Mouse (Mus musculus) stomach, embryonic 15.5 days (tissue): Measurements from ENCODE around the gene Jazf1. TPM values are rescaled to one million over a fixed set of nuclear protein-coding genes. Genes with fewer than 3 reads are reported as not detected.

Source experiments
- ATAC-seq: fragments of 200-750 bp; cut with Nextera tagmentation; 2 replicates; pipeline ENCODE4 v1.8.0; 2017; ENCODE audit warnings: low read depth, moderate number of reproducible peaks, moderate TSS enrichment; ENCODE audit not compliant: insufficient read depth, low FRiP score
- H3K27ac ChIP-seq: fragments of 300-500 bp; sonication (generic); 2 replicates; pipeline ENCODE4 v1.5.1; 2015; ENCODE audit warnings: mild to moderate bottlenecking, inconsistent platforms
- H3K27me3 ChIP-seq: fragments of 300-500 bp; sonication (generic); replicated peaks from 2 replicates; pipeline ENCODE4 v1.6.1; 2015; ENCODE audit warnings: inconsistent platforms
- H3K36me3 ChIP-seq: fragments of 300-500 bp; sonication (generic); 2 replicates; pipeline ENCODE4 v1.6.1; 2015; ENCODE audit warnings: inconsistent platforms
- H3K4me1 ChIP-seq: fragments of 300-500 bp; sonication (generic); 2 replicates; pipeline ENCODE4 v1.6.1; 2015; ENCODE audit warnings: inconsistent platforms
- H3K4me2 ChIP-seq: fragments of 300-500 bp; sonication (generic); 2 replicates; pipeline ENCODE4 v1.6.1; 2015; ENCODE audit warnings: mild to moderate bottlenecking, inconsistent platforms
- H3K4me3 ChIP-seq: fragments of 300-500 bp; sonication (generic); replicated peaks from 2 replicates; pipeline ENCODE4 v1.5.1; 2015; ENCODE audit warnings: inconsistent platforms
- H3K9ac ChIP-seq: fragments of 300-500 bp; sonication (generic); 2 replicates; pipeline ENCODE4 v1.6.1; 2015; ENCODE audit warnings: inconsistent platforms
- H3K9me3 ChIP-seq: fragments of 300-500 bp; sonication (generic); 2 replicates; pipeline ENCODE4 v1.6.1; 2016; ENCODE audit warnings: inconsistent platforms
- WGBS: fragments of 180-500 bp; shearing (Covaris S2); methylation state at CpG from one replicate; pipeline ENCODE4 v1.1.7; 2015; 5-methylcytosine and 5-hydroxymethylcytosine counted together
- polyA plus RNA-seq: library from polyadenylated mRNA; unstranded; fragments of >200 nt; fragmentation: Nextera tagmentation; extraction: Ambion mirVana; gene quantifications from 2 replicates; pipeline ENCODE4 v1.2.1, GENCODE M21; 2015

Gene Jazf1
- polyA plus RNA-seq, 1 experiment from 2014 or later, result 7.0 TPM

- H3K27me3 ChIP-seq, result no peaks in the 10 kb centered on the region
- 81% methylated on average over 6 of the region's 6 CpGs for WGBS
- H3K36me3 ChIP-seq, result no peaks in the 10 kb centered on the region
- H3K27ac ChIP-seq, result no peak overlapping the region
- H3K4me3 ChIP-seq, result no peak overlapping the region
- no peak for ATAC-seq
- no peak overlapping the region for H3K4me2 ChIP-seq
- no peaks in the 10 kb centered on the region for H3K4me1 ChIP-seq
- H3K9ac ChIP-seq, result no peak overlapping the region
- H3K9me3 ChIP-seq, result no peaks in the 10 kb centered on the region
Measured at GRCm38 (mm10) chr6:52920719-52921118, 147.7 kb downstream of the Jazf1 start.

GRCm38 (mm10) chr6:52919442-52919841 lies 149.0 kb downstream of the Jazf1 start:
- no peak overlapping the region for H3K4me2 ChIP-seq
- no peaks in the 10 kb centered on the region; the same call in 1 of the 2 replicates for H3K27me3 ChIP-seq
- H3K27ac ChIP-seq, result no peak overlapping the region
- no peak overlapping the region for H3K9ac ChIP-seq
- no peak for ATAC-seq
- H3K36me3 ChIP-seq, result no peaks in the 10 kb centered on the region
- H3K9me3 ChIP-seq, result no peaks in the 10 kb centered on the region
- H3K4me1 ChIP-seq, result no peaks in the 10 kb centered on the region
- WGBS, result 67% methylated on average over 7 of the region's 7 CpGs
- H3K4me3 ChIP-seq, result no peak overlapping the region

DNA sequence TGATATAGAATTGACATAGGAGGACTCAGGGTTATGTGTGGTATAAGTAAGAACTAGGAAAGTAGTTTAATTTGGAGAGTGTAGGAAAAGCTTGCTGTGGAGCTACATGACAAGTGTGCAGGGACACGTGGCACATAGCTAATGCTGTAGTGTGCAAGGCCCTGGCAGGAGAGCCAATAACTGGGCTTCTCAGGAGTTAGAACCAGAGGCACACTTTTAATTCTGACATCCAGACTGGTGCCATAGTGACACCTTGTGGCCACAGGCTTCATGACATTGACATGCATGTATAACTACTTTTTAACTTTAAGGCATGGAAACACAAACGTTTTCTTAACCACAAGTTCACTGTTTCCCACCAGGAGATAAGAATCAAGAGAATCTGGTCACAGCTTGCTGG lies 149.5 kb downstream of the Jazf1 start:
- ATAC-seq, result no peak
- H3K27ac ChIP-seq, result no peak overlapping the region
- WGBS, result 3% methylated on average over 2 of the region's 2 CpGs

DNA sequence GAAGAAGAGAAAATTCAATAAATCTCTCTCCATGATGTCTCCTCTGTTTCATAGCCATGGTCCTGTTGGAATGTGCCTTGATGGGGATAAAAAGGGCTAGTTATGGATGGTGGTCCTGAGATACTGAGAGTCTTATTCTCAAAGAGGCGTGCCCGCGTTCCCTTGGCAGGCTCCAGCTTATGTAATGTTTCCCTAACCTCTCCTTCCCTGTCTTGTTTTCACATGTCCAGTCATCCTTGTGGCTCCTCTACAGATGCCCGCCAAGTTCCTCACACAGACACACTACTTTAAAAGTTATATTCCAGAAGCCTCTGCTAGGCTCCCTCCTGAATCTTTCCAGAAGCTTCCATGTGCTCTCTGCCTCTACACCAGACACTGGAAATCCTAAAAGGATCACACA lies 151.0 kb downstream of the Jazf1 start:
- Histone ChIP-seq H3K4me3 (no peak overlapping the region), H3K4me1 (no peaks in the 10 kb centered on the region)
- 94% methylated on average over 4 of the region's 4 CpGs for WGBS

More for the DNA sequence above, 149.5 kb downstream of the Jazf1 start:
- H3K9me3 ChIP-seq, result no peaks in the 10 kb centered on the region
- no peak overlapping the region for H3K4me2 ChIP-seq
- H3K36me3 ChIP-seq, result no peaks in the 10 kb centered on the region
- no peaks in the 10 kb centered on the region; the same call in 1 of the 2 replicates for H3K27me3 ChIP-seq
- no peak overlapping the region for H3K9ac ChIP-seq
- no peaks in the 10 kb centered on the region for H3K4me1 ChIP-seq
- no peak overlapping the region for H3K4me3 ChIP-seq

DNA sequence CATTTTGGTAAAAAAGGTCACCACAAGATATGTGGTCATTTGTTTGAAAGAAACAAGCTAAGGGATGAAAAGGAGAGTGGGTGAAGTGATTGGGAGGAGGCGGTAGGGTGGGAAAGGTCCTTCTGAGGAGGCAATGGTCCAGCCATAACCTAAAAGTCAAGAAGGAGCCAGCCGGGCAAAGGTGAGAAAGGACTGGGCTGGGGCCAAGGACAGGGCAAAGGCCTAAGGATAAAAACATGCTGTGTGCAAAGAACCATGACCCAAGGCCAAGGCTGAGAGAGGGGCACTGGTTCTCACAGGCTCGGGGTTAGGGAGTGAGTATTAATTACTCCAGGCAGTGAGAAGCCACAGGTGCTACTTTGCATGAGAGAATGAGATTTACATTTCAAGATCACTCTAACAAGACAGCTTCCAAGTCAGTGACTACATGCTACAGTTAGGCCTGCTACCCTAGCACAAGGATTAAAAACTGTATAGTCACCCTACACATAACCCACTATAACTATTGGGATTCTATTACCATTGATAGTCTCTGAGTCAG lies 151.5 kb downstream of the Jazf1 start:
- Histone ChIP-seq H3K27ac (no peak overlapping the region), H3K36me3 (no peaks in the 10 kb centered on the region), H3K4me2 (no peak overlapping the region), H3K27me3 (no peaks in the 10 kb centered on the region; the same call in 1 of the 2 replicates), H3K4me1 (no peaks in the 10 kb centered on the region), H3K9ac (no peak overlapping the region), H3K9me3 (no peaks in the 10 kb centered on the region), H3K4me3 (no peak overlapping the region)
- ATAC-seq, result no peak
- 80% methylated on average over 3 of the region's 3 CpGs for WGBS

More for the DNA sequence above, 151.0 kb downstream of the Jazf1 start:
- Histone ChIP-seq H3K27me3 (no peaks in the 10 kb centered on the region; the same call in 1 of the 2 replicates), H3K4me2 (no peak overlapping the region), H3K9ac (no peak overlapping the region), H3K9me3 (no peaks in the 10 kb centered on the region), H3K27ac (no peak overlapping the region), H3K36me3 (no peaks in the 10 kb centered on the region)
- no peak for ATAC-seq

- Histone ChIP-seq H3K9ac (no peak overlapping the region), H3K4me3 (no peak overlapping the region), H3K27me3 (no peaks in the 10 kb centered on the region; the same call in 1 of the 2 replicates), H3K4me2 (no peak overlapping the region), H3K36me3 (no peaks in the 10 kb centered on the region), H3K4me1 (no peaks in the 10 kb centered on the region), H3K27ac (no peak overlapping the region), H3K9me3 (no peaks in the 10 kb centered on the region)
- ATAC-seq, result no peak
- 80% methylated on average over 2 of the region's 2 CpGs for WGBS
Measured at GRCm38 (mm10) chr6:52914921-52915320, 153.5 kb downstream of the Jazf1 start.

DNA sequence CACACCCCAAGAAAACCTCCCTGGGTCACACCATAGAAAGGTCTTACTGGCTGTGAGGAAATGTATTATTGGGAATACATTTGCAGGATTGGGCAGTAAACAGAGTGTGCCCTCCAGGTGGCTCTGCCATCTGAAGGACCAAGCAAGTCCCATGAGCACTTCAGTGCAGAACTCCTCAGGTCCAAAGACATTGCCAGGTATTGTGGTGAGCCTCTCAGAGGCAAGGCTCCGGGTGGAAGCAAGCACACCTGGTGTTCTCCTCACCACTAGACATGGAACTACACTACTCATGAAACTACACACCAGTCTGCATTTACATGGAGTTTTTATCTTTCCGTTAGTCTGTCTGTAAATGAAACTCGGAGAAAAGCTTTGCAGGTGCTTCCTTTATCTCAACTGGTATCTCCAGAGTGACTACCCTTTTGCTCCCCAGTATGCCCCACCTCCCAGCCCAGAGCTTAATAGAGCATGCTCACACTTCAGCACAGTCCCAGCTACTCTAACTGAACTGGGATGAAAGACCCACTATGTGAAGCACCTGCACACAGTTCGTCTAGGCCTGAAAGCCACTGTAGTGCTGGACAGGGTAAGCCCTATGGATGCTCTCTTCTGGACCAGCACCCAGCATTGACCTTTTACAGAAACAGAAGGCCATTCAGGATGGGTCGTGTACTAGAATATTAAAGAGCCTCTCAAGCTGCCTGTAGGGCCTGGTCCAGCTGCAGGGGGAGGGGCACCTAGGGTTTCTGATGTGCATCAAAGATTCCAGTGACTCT lies 156.1 kb downstream of the Jazf1 start:
- no peaks in the 10 kb centered on the region; the same call in 1 of the 2 replicates for H3K27me3 ChIP-seq
- H3K9me3 ChIP-seq, result no peaks in the 10 kb centered on the region
- H3K4me2 ChIP-seq, result no peak overlapping the region
- H3K27ac ChIP-seq, result no peak overlapping the region
- no peak overlapping the region for H3K9ac ChIP-seq
- ATAC-seq, result no peak
- no peak overlapping the region for H3K4me3 ChIP-seq
- no peaks in the 10 kb centered on the region for H3K36me3 ChIP-seq
- H3K4me1 ChIP-seq, result no peaks in the 10 kb centered on the region
- 70% methylated on average over 5 of the region's 5 CpGs for WGBS

DNA sequence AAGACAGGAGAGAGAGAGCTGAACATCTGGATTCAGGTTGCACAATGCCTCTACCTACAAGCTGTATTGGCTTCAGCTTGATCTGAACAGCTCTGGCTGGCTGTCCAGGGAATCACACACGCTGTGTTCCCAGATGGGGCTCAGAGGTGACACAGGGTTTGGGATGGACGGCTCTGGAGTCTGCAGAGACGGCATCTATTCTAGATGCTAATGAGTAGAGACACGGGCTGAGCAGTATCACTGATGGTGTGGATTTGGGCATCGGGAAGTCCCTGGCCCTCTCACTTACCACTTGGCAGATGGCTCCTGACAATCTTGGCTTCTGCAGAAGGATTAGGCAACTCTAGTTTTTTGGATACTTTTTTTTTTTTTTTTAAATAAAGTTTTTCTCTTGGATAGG lies 161.6 kb downstream of the Jazf1 start:
- Histone ChIP-seq H3K27me3 (no peaks in the 10 kb centered on the region), H3K27ac (no peak overlapping the region), H3K4me2 (no peak overlapping the region), H3K4me1 (no peaks in the 10 kb centered on the region), H3K9me3 (no peaks in the 10 kb centered on the region), H3K9ac (no peak overlapping the region), H3K36me3 (no peaks in the 10 kb centered on the region), H3K4me3 (no peak overlapping the region)
- ATAC-seq, result no peak
- 82% methylated on average over 5 of the region's 5 CpGs for WGBS

GRCm38 (mm10) chr6:52905100-52905499 lies 163.3 kb downstream of the Jazf1 start:
- ATAC-seq, result no peak
- no peaks in the 10 kb centered on the region for H3K27me3 ChIP-seq
- no peak overlapping the region for H3K27ac ChIP-seq
- no peaks in the 10 kb centered on the region for H3K9me3 ChIP-seq
- no peak overlapping the region for H3K9ac ChIP-seq
- WGBS, result 60% methylated on average over 3 of the region's 3 CpGs
- H3K4me1 ChIP-seq, result no peaks in the 10 kb centered on the region
- no peak overlapping the region for H3K4me2 ChIP-seq
- H3K36me3 ChIP-seq, result no peaks in the 10 kb centered on the region
- H3K4me3 ChIP-seq, result no peak overlapping the region

DNA sequence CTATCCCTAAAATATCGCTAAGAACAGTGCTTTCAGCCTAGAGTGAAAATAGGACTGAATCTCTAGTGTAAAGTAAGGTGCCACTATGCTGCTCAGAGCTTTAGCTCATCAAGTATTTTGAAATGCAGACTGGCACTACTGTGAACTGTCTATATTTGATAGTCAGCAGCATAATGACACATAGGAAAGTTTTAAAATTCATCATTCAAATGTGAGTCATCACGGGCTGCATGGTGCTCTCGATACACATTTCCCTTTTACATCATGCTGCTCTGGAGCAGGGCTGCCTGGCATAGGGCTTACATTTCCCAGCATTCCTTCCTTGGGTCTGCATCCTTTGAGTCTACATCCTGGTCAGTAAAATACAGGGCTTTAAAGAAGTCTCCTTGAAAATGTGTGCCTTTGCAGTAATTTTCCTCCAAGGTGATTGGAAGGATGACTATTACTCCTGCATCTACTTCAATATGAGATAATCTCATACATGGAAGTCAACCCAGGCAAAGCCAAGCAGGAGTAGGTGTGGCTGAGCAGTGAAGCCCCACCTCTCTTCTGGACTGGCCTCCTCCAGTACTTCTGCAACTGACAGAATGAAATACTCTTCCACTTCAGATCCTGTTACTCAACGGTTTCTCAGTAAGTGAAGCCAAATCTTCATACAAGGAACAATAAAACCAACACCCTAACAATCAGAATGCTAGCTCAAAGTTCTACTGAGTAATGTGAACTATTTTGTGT lies 165.0 kb downstream of the Jazf1 start:
- Histone ChIP-seq H3K27me3 (no peaks in the 10 kb centered on the region), H3K9ac (no peak overlapping the region), H3K4me2 (no peak overlapping the region), H3K9me3 (no peaks in the 10 kb centered on the region), H3K27ac (no peak overlapping the region), H3K4me1 (no peaks in the 10 kb centered on the region), H3K4me3 (no peak overlapping the region), H3K36me3 (no peaks in the 10 kb centered on the region)
- no peak for ATAC-seq
- 74% methylated on average over 4 of the region's 4 CpGs for WGBS

DNA sequence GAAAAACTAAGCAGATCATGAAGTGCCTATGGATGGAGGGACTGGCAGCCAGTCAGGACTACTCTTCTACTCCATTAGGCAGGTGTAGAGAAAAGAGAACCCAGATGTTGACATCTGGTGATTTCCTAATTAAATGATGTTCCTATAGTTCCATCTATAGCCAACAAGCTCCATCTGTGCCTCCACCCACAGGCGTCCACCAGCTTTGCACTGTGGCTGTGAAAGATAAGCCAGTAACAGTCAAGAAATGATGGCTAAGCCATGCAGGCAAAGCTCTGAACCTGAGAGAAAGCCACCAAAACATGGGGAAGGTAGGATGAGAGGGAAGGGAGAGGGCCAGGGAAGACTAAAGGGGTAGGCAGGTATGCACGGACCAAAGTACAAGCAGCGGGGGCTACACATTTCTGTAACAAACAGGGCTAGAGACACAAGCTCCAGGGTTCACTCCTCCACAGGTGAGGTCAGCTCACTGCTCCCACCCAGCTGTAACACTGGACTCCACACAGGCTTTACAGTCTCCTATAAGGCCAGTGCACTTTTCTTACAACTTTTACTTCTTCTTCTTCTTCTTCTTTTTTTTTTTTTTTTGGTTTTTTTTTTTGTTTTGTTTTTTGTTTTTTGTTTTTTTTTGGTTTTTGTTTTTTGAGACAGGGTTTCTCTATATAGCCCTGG lies 168.7 kb downstream of the Jazf1 start:
- Histone ChIP-seq H3K27me3 (no peaks in the 10 kb centered on the region), H3K27ac (no peak overlapping the region), H3K4me3 (no peak overlapping the region), H3K36me3 (no peaks in the 10 kb centered on the region), H3K4me1 (no peaks in the 10 kb centered on the region), H3K9ac (no peak overlapping the region), H3K4me2 (no peak overlapping the region), H3K9me3 (no peaks in the 10 kb centered on the region)
- 91% methylated on average over 3 of the region's 3 CpGs for WGBS
- no peak; the same call in 1 of the 2 replicates for ATAC-seq

DNA sequence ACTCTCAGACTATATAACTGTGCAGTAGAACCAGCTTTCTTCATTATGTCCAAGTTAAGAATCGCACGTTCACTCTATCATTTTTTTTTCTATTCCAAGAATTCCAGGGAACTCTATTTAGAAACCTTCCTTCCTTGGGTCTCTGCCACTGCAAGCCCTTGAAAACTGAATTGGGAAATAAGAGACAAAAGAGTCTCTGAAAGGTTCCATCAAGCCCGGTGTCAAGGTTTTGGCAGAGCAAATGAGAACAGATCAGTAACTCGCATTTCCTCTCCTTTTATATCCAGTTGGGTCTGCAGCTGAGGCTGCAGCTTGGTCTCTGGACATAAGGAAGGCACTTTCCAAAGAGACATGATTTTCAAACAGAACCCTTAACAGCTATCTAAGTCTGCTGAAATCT lies 173.4 kb downstream of the Jazf1 start:
- no peak overlapping the region for H3K4me2 ChIP-seq
- H3K4me1 ChIP-seq, result no peaks in the 10 kb centered on the region
- no peaks in the 10 kb centered on the region for H3K9me3 ChIP-seq
- WGBS, result 65% methylated on average over 4 of the region's 4 CpGs
- no peaks in the 10 kb centered on the region for H3K27me3 ChIP-seq
- H3K36me3 ChIP-seq, result no peaks in the 10 kb centered on the region
- H3K4me3 ChIP-seq, result no peak overlapping the region
- no peak overlapping the region for H3K9ac ChIP-seq
- ATAC-seq, result no peak
- H3K27ac ChIP-seq, result no peak overlapping the region
